Mouse (Mus musculus) heart, embryonic 12.5 days (tissue): ENCODE measurements around the gene Cul5. TPM values are rescaled to one million over a fixed set of nuclear protein-coding genes. Genes with fewer than 3 reads are reported as not detected.

Experiments used
- ATAC-seq: fragments of 200-750 bp; cut with Nextera tagmentation; 2 replicates; pipeline ENCODE4 v1.8.0; 2017; ENCODE audit warnings: moderate TSS enrichment, moderate library complexity; ENCODE audit not compliant: insufficient number of reproducible peaks, low FRiP score
- H3K27ac ChIP-seq: fragments of 300-500 bp; sonication (generic); 2 replicates; pipeline ENCODE4 v1.5.1; 2016; ENCODE audit warnings: mild to moderate bottlenecking, moderate library complexity; ENCODE audit not compliant: poor library complexity, severe bottlenecking
- H3K27me3 ChIP-seq: fragments of 300-500 bp; sonication (generic); replicated peaks from 2 replicates; pipeline ENCODE4 v1.6.1; 2016; ENCODE audit warnings: mild to moderate bottlenecking, moderate library complexity
- H3K36me3 ChIP-seq: fragments of 300-500 bp; sonication (generic); 2 replicates; pipeline ENCODE4 v1.6.1; 2016; ENCODE audit warnings: mild to moderate bottlenecking, moderate library complexity
- H3K4me1 ChIP-seq: fragments of 300-500 bp; sonication (generic); replicated peaks from 2 replicates; pipeline ENCODE4 v1.6.1; 2016; ENCODE audit warnings: mild to moderate bottlenecking
- H3K4me2 ChIP-seq: fragments of 300-500 bp; sonication (generic); 2 replicates; pipeline ENCODE4 v1.6.1; 2016; ENCODE audit warnings: mild to moderate bottlenecking, moderate library complexity
- H3K4me3 ChIP-seq: fragments of 300-500 bp; sonication (generic); 2 replicates; pipeline ENCODE4 v1.5.1; 2016; ENCODE audit warnings: mild to moderate bottlenecking
- H3K9ac ChIP-seq: fragments of 300-500 bp; sonication (generic); 2 replicates; pipeline ENCODE4 v1.6.1; 2016; ENCODE audit warnings: mild to moderate bottlenecking, moderate library complexity
- H3K9me3 ChIP-seq: fragments of 300-500 bp; sonication (generic); replicated peaks from 2 replicates; pipeline ENCODE4 v1.6.1; 2016; ENCODE audit warnings: mild to moderate bottlenecking, moderate library complexity
- WGBS: fragments of 180-500 bp; shearing (Covaris S2); methylation state at CpG from one replicate; pipeline ENCODE4 v1.1.7; 2016; 5-methylcytosine and 5-hydroxymethylcytosine counted together
- polyA plus RNA-seq: library from polyadenylated mRNA; unstranded; fragments of >200 nt; fragmentation: Nextera tagmentation; extraction: Ambion mirVana; gene quantifications from 2 replicates; pipeline ENCODE4 v1.2.1, GENCODE M21; 2016

Gene Cul5
- polyA plus RNA-seq, 1 experiment from 2014 or later: 34.2 TPM

- ATAC-seq: no peak
- Histone ChIP-seq H3K4me1 (peaks cover 33% of the 10 kb centered on the region), H3K27me3 (no peaks in the 10 kb centered on the region), H3K36me3 (no peaks in the 10 kb centered on the region), H3K4me3 (no peak overlapping the region), H3K4me2 (no peak overlapping the region), H3K27ac (no peak overlapping the region), H3K9ac (no peak overlapping the region), H3K9me3 (no peaks in the 10 kb centered on the region)
- 84% methylated on average over 5 of the region's 5 CpGs for WGBS
Measured at GRCm38 (mm10) chr9:53604954-53605353, 64.9 kb downstream of the Cul5 start.

- Histone ChIP-seq H3K9me3 (no peaks in the 10 kb centered on the region), H3K9ac (no peak overlapping the region), H3K36me3 (0 out of 2 replicates have a peak, but pooled peaks cover under 1% of the 10 kb centered on the region), H3K4me3 (no peak overlapping the region), H3K27me3 (no peaks in the 10 kb centered on the region), H3K4me2 (no peak overlapping the region), H3K4me1 (peaks cover 28% of the 10 kb centered on the region), H3K27ac (no peak overlapping the region)
- no peak for ATAC-seq
- WGBS: 60% methylated on average over 3 of the region's 3 CpGs
Measured at GRCm38 (mm10) chr9:53603849-53604248, 66.0 kb downstream of the Cul5 start.

- WGBS: 83% methylated on average over 1 of the region's 1 CpGs
- no peak for ATAC-seq
- no peak overlapping the region for H3K9ac ChIP-seq
- H3K36me3 ChIP-seq: 0 out of 2 replicates have a peak, but pooled peaks cover 4% of the 10 kb centered on the region
- no peak overlapping the region for H3K4me3 ChIP-seq
- no peak overlapping the region for H3K4me2 ChIP-seq
- H3K4me1 ChIP-seq: peaks cover 26% of the 10 kb centered on the region
- no peak overlapping the region for H3K27ac ChIP-seq
- H3K27me3 ChIP-seq: no peaks in the 10 kb centered on the region
- H3K9me3 ChIP-seq: no peaks in the 10 kb centered on the region
Measured at GRCm38 (mm10) chr9:53603384-53603783, 66.4 kb downstream of the Cul5 start.

GRCm38 (mm10) chr9:53601541-53601940, 68.3 kb downstream of the Cul5 start:
- 82% methylated on average over 2 of the region's 2 CpGs for WGBS
- no peak for ATAC-seq

GRCm38 (mm10) chr9:53598631-53599030, 71.2 kb downstream of the Cul5 start:
- H3K4me1 ChIP-seq: peaks cover 5% of the 10 kb centered on the region
- H3K4me2 ChIP-seq: no peak overlapping the region
- H3K27ac ChIP-seq: no peak overlapping the region
- ATAC-seq: no peak
- 76% methylated on average over 6 of the region's 6 CpGs for WGBS
- no peak overlapping the region for H3K4me3 ChIP-seq
- H3K9me3 ChIP-seq: no peaks in the 10 kb centered on the region
- no peaks in the 10 kb centered on the region for H3K27me3 ChIP-seq
- peaks cover 34% of the 10 kb centered on the region for H3K36me3 ChIP-seq
- H3K9ac ChIP-seq: no peak overlapping the region

More at GRCm38 (mm10) chr9:53601541-53601940, 68.3 kb downstream of the Cul5 start:
- H3K4me3 ChIP-seq: no peak overlapping the region
- no peaks in the 10 kb centered on the region for H3K9me3 ChIP-seq
- H3K36me3 ChIP-seq: peaks cover 13% of the 10 kb centered on the region
- H3K4me2 ChIP-seq: no peak overlapping the region
- no peaks in the 10 kb centered on the region for H3K27me3 ChIP-seq
- peaks cover 25% of the 10 kb centered on the region for H3K4me1 ChIP-seq
- no peak overlapping the region for H3K27ac ChIP-seq
- no peak overlapping the region for H3K9ac ChIP-seq

GRCm38 (mm10) chr9:53596971-53597600, 72.7 kb downstream of the Cul5 start:
- Histone ChIP-seq H3K4me2 (no peak overlapping the region), H3K36me3 (peaks cover 46% of the 10 kb centered on the region), H3K9ac (no peak overlapping the region), H3K4me3 (no peak overlapping the region), H3K27ac (no peak overlapping the region), H3K27me3 (no peaks in the 10 kb centered on the region), H3K9me3 (no peaks in the 10 kb centered on the region), H3K4me1 (no peaks in the 10 kb centered on the region)
- ATAC-seq: no peak
- 86% methylated on average over 4 of the region's 4 CpGs for WGBS

GRCm38 (mm10) chr9:53594764-53595163, 75.0 kb downstream of the Cul5 start:
- no peak overlapping the region for H3K27ac ChIP-seq
- ATAC-seq: no peak
- H3K4me3 ChIP-seq: no peak overlapping the region
- H3K27me3 ChIP-seq: no peaks in the 10 kb centered on the region
- peaks cover 68% of the 10 kb centered on the region for H3K36me3 ChIP-seq
- no peaks in the 10 kb centered on the region for H3K4me1 ChIP-seq
- WGBS: 12% methylated on average over 3 of the region's 3 CpGs
- H3K4me2 ChIP-seq: no peak overlapping the region
- H3K9ac ChIP-seq: no peak overlapping the region
- no peaks in the 10 kb centered on the region for H3K9me3 ChIP-seq

- no peaks in the 10 kb centered on the region for H3K4me1 ChIP-seq
Measured at GRCm38 (mm10) chr9:53581870-53582269, 87.9 kb downstream of the Cul5 start.

GRCm38 (mm10) chr9:53575721-53576120, 94.1 kb downstream of the Cul5 start:
- H3K4me1 ChIP-seq: no peaks in the 10 kb centered on the region
- H3K9me3 ChIP-seq: no peaks in the 10 kb centered on the region
- peaks cover 58% of the 10 kb centered on the region for H3K36me3 ChIP-seq
- H3K4me2 ChIP-seq: no peak overlapping the region
- no peak overlapping the region for H3K4me3 ChIP-seq
- H3K9ac ChIP-seq: no peak overlapping the region
- 87% methylated on average over 5 of the region's 5 CpGs for WGBS
- no peak for ATAC-seq
- no peak overlapping the region for H3K27ac ChIP-seq
- H3K27me3 ChIP-seq: no peaks in the 10 kb centered on the region

More at GRCm38 (mm10) chr9:53581870-53582269, 87.9 kb downstream of the Cul5 start:
- ATAC-seq: no peak
- WGBS: 84% methylated on average over 4 of the region's 4 CpGs
- Histone ChIP-seq H3K27me3 (no peaks in the 10 kb centered on the region), H3K27ac (no peak overlapping the region), H3K36me3 (peaks cover 80% of the 10 kb centered on the region), H3K9me3 (no peaks in the 10 kb centered on the region; the same call in 1 of the 2 replicates), H3K4me2 (no peak overlapping the region), H3K9ac (no peak overlapping the region), H3K4me3 (no peak overlapping the region)

- H3K27ac ChIP-seq: no peak overlapping the region
- 78% methylated on average over 7 of the region's 7 CpGs for WGBS
- ATAC-seq: no peak
- no peaks in the 10 kb centered on the region for H3K27me3 ChIP-seq
- no peak overlapping the region for H3K4me2 ChIP-seq
- H3K4me1 ChIP-seq: no peaks in the 10 kb centered on the region
- no peaks in the 10 kb centered on the region for H3K9me3 ChIP-seq
- peaks cover 52% of the 10 kb centered on the region for H3K36me3 ChIP-seq
- H3K9ac ChIP-seq: no peak overlapping the region
- H3K4me3 ChIP-seq: no peak overlapping the region
Measured at GRCm38 (mm10) chr9:53572516-53573307, 97.1 kb downstream of the Cul5 start.

GRCm38 (mm10) chr9:53570662-53571061, 99.2 kb downstream of the Cul5 start:
- ATAC-seq: no peak

More at GRCm38 (mm10) chr9:53570662-53571061, 99.2 kb downstream of the Cul5 start:
- H3K4me2 ChIP-seq: no peak overlapping the region
- H3K9me3 ChIP-seq: no peaks in the 10 kb centered on the region
- peaks cover 61% of the 10 kb centered on the region for H3K36me3 ChIP-seq
- 88% methylated on average over 6 of the region's 6 CpGs for WGBS
- no peaks in the 10 kb centered on the region for H3K4me1 ChIP-seq
- H3K27me3 ChIP-seq: no peaks in the 10 kb centered on the region
- no peak overlapping the region for H3K9ac ChIP-seq
- H3K27ac ChIP-seq: no peak overlapping the region
- H3K4me3 ChIP-seq: no peak overlapping the region
